Mouse (Mus musculus) stomach, postnatal 0 days (tissue): ENCODE results near the gene Ston2.

Experiments
- CTCF ChIP-seq: IDR thresholded peaks from 2 replicates; pipeline ENCODE4 v1.5.1; 2016; ENCODE audit warnings: antibody characterized with exemption, low read depth, mild to moderate bottlenecking, moderate library complexity
- EP300 ChIP-seq: optimal IDR thresholded peaks from 2 replicates; pipeline ENCODE3; 2016; ENCODE audit warnings: antibody characterized with exemption

DNA sequence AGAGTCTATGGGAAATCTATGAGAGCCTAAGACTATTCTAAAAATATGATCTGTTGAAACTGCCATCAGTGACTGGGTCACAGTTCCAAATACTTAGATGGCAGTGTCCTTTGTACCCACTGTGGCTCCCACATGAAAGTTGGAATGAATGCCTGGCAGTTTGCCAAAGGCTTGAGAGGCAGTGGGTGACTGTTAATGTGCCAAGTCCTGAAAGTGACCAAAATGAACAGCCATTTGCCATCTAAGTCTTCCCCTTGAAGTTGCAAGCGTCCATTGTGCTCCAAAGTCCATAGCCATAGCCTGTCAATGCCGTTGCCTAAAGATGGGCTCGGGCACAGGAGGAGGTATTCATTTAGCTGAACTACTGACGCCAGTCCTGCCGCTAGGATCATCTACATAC, 178.8 kb downstream of the Ston2 start:
- TF ChIP-seq EP300 (no peak), CTCF (no peak)
